Mouse (Mus musculus): ENCODE data around the gene Sp7.
A peak's percentile ranks its signal among the peaks of the same experiment; 100 is the strongest.

Gene Sp7

DNA sequence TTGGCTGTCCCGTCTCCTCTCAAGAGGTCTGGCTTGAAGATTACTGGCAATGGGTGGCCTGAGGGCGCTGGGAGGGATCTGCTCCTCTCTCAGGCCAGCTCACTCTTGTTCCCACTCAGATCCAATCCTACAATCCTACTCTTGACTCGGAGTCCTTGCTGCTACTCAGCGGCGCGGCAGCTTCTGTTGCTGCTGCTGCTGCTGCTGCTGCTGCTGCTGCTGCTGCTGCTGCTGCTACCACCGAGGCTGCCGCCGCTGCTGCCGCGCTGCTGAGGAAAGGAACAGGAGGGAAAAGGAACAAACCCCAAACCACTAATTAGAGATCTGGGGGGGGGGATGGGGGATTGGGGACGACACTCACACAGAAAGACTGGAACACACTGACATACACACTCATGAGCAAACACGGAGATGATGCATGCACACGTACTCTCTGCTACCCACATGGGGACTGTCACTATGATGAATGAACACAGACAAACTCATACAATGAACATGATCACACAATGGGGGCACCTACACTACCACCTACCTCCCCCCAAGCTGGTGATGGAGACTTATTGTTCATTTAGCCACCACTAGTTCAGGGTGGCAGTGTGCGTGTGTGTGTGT, at the start of gene Sp7:
TSS of gene Sp7 (minus strand) at position 450 of the 612 bp plus-strand sequence.
- Histone ChIP-seq H3K9me3 (ENCODE audit: low read length) (no peaks in the 10 kb centered on the region), H3K4me3 (replicated peaks; ENCODE audit: low read length) (peak within 1 kb of the TSS; percentile 26; the same call in 1 of the 2 replicates), H3K36me3 (ENCODE audit: insufficient read depth, low read length) (no peaks in the 10 kb centered on the region), H3K4me1 (replicated peaks; ENCODE audit: low read depth, low read length) (peaks cover 46% of the 10 kb centered on the region), H3K27me3 (ENCODE audit: insufficient read depth, low read length) (peaks cover 93% of the 10 kb centered on the region)
- TF ChIP-seq POU5F1 (IDR thresholded peaks at IDR 0.05; ENCODE audit: borderline replicate concordance, low read length): no peak
- no peak for TF ChIP-seq NANOG (IDR thresholded peaks at IDR 0.05; ENCODE audit: borderline replicate concordance, low read length)
- no peak for TF ChIP-seq CTCF (conservative IDR thresholded peaks at IDR 0.05; ENCODE audit: low read length)

- Histone ChIP-seq H3K4me1 (replicated peaks; ENCODE audit: low read depth, low read length) (peaks cover 60% of the 10 kb centered on the region), H3K27me3 (ENCODE audit: insufficient read depth, low read length) (no peaks in the 10 kb centered on the region), H3K36me3 (ENCODE audit: insufficient read depth, low read length) (peaks cover 85% of the 10 kb centered on the region), H3K9me3 (ENCODE audit: low read length) (no peaks in the 10 kb centered on the region), H3K4me3 (replicated peaks; ENCODE audit: low read length) (no peak overlapping the region)
- no peak for TF ChIP-seq NANOG (IDR thresholded peaks at IDR 0.05; ENCODE audit: borderline replicate concordance, low read length)
Measured at GRCm38 (mm10) chr15:102413687-102414086, 46.7 kb upstream of the Sp7 start.

DNA sequence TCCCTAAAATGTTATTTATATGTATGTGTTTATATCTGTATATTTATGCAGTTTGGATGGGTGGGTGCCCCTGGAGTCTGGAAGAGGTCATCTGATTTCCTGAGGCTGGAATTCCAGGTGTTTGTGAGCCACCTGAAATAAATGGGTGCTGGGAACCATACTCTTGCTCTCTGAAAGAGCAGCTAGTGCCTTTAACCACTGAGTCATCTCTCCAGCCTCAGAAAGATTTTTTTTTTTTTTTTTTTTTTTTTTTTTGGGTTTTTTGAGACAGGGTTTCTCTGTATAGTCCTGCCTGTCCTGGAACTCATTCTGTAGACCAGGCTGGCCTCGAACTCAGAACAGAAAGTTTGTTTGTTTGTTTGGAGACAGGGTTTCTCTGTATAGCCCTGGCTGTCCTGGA, 44.1 kb upstream of the Sp7 start:
- no peak for TF ChIP-seq CTCF (conservative IDR thresholded peaks at IDR 0.05; ENCODE audit: low read length)
- no peak for TF ChIP-seq POU5F1 (IDR thresholded peaks at IDR 0.05; ENCODE audit: borderline replicate concordance, low read length)
- TF ChIP-seq NANOG (IDR thresholded peaks at IDR 0.05; ENCODE audit: borderline replicate concordance, low read length): no peak
- H3K27me3 ChIP-seq (ENCODE audit: insufficient read depth, low read length): no peaks in the 10 kb centered on the region
- H3K4me1 ChIP-seq (replicated peaks; ENCODE audit: low read depth, low read length): peaks cover 67% of the 10 kb centered on the region
- no peaks in the 10 kb centered on the region for H3K9me3 ChIP-seq (ENCODE audit: low read length)
- H3K4me3 ChIP-seq (replicated peaks; ENCODE audit: low read length): peak overlapping the region; percentile 75
- peaks cover 84% of the 10 kb centered on the region for H3K36me3 ChIP-seq (ENCODE audit: insufficient read depth, low read length)

DNA sequence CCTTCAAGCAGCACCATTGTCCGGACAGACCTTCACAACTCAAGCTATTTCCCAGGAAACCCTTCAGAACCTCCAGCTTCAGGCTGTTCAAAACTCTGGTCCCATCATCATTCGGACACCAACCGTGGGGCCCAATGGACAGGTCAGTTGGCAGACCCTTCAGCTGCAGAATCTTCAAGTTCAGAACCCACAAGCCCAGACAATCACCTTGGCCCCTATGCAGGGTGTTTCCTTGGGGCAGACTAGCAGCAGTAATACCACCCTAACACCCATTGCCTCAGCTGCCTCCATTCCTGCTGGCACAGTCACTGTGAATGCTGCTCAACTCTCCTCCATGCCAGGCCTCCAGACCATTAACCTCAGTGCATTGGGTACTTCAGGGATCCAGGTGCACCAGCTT, 42.3 kb upstream of the Sp7 start:
- Histone ChIP-seq H3K4me3 (replicated peaks; ENCODE audit: low read length) (peak overlapping the region; percentile 75), H3K27me3 (ENCODE audit: insufficient read depth, low read length) (no peaks in the 10 kb centered on the region), H3K4me1 (replicated peaks; ENCODE audit: low read depth, low read length) (peaks cover 67% of the 10 kb centered on the region), H3K9me3 (ENCODE audit: low read length) (no peaks in the 10 kb centered on the region), H3K36me3 (ENCODE audit: insufficient read depth, low read length) (peaks cover 70% of the 10 kb centered on the region)
- TF ChIP-seq POU5F1 (IDR thresholded peaks at IDR 0.05; ENCODE audit: borderline replicate concordance, low read length): no peak
- TF ChIP-seq CTCF (conservative IDR thresholded peaks at IDR 0.05; ENCODE audit: low read length): no peak

DNA sequence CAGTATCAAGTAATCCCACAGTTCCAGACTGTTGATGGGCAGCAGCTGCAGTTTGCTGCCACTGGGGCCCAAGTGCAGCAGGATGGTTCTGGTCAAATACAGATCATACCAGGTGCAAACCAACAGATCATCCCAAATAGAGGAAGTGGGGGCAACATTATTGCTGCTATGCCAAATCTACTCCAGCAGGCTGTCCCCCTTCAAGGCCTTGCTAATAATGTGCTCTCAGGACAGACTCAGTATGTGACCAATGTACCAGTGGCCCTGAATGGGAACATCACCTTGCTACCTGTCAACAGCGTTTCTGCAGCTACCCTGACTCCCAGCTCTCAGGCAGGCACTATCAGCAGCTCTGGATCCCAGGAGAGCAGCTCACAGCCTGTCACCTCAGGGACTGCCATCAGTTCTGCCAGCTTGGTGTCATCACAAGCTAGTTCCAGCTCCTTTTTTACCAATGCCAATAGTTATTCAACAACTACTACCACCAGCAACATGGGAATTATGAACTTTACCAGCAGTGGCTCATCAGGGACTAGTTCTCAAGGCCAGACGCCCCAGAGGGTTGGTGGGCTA, 41.7 kb upstream of the Sp7 start:
- no peak for TF ChIP-seq POU5F1 (IDR thresholded peaks at IDR 0.05; ENCODE audit: borderline replicate concordance, low read length)
- no peak for TF ChIP-seq CTCF (conservative IDR thresholded peaks at IDR 0.05; ENCODE audit: low read length)
- TF ChIP-seq NANOG (IDR thresholded peaks at IDR 0.05; ENCODE audit: borderline replicate concordance, low read length): no peak
- Histone ChIP-seq H3K36me3 (ENCODE audit: insufficient read depth, low read length) (peaks cover 64% of the 10 kb centered on the region), H3K4me1 (replicated peaks; ENCODE audit: low read depth, low read length) (peaks cover 69% of the 10 kb centered on the region), H3K27me3 (ENCODE audit: insufficient read depth, low read length) (no peaks in the 10 kb centered on the region), H3K4me3 (replicated peaks; ENCODE audit: low read length) (peak overlapping the region; percentile 75), H3K9me3 (ENCODE audit: low read length) (no peaks in the 10 kb centered on the region)

- Histone ChIP-seq H3K27me3 (ENCODE audit: insufficient read depth, low read length) (no peaks in the 10 kb centered on the region), H3K36me3 (ENCODE audit: insufficient read depth, low read length) (peaks cover 57% of the 10 kb centered on the region), H3K4me1 (replicated peaks; ENCODE audit: low read depth, low read length) (peaks cover 72% of the 10 kb centered on the region), H3K9me3 (ENCODE audit: low read length) (no peaks in the 10 kb centered on the region), H3K4me3 (replicated peaks; ENCODE audit: low read length) (peak overlapping the region; percentile 75)
- no peak for TF ChIP-seq POU5F1 (IDR thresholded peaks at IDR 0.05; ENCODE audit: borderline replicate concordance, low read length)
- TF ChIP-seq NANOG (IDR thresholded peaks at IDR 0.05; ENCODE audit: borderline replicate concordance, low read length): no peak
- peak; percentile 16 for TF ChIP-seq CTCF (conservative IDR thresholded peaks at IDR 0.05; ENCODE audit: low read length)
Measured at GRCm38 (mm10) chr15:102407681-102408557, 40.9 kb upstream of the Sp7 start.

- no peak for TF ChIP-seq CTCF (conservative IDR thresholded peaks at IDR 0.05; ENCODE audit: low read length)
- TF ChIP-seq NANOG (IDR thresholded peaks at IDR 0.05; ENCODE audit: borderline replicate concordance, low read length): no peak
- TF ChIP-seq POU5F1 (IDR thresholded peaks at IDR 0.05; ENCODE audit: borderline replicate concordance, low read length): no peak
- H3K36me3 ChIP-seq (ENCODE audit: insufficient read depth, low read length): peaks cover 48% of the 10 kb centered on the region
- peaks cover 76% of the 10 kb centered on the region for H3K4me1 ChIP-seq (replicated peaks; ENCODE audit: low read depth, low read length)
- H3K4me3 ChIP-seq (replicated peaks; ENCODE audit: low read length): peak overlapping the region; percentile 75
- no peaks in the 10 kb centered on the region for H3K9me3 ChIP-seq (ENCODE audit: low read length)
- H3K27me3 ChIP-seq (ENCODE audit: insufficient read depth, low read length): no peaks in the 10 kb centered on the region
Measured at GRCm38 (mm10) chr15:102406912-102407580, 40.1 kb upstream of the Sp7 start.

Measured in E14TG2a.4 (cell line).